Mouse (Mus musculus) liver, adult 2 months (tissue): ENCODE results near the gene Sipa1l3. TPM values are rescaled to one million over a fixed set of nuclear protein-coding genes. Genes with fewer than 3 reads are reported as not detected.

Source experiments
- DNase-seq: peaks from one replicate; pipeline ENCODE4 v3.0.0-alpha.2; 2011; ENCODE audit warnings: low read depth, low spot score; ENCODE audit errors: extremely low read depth
- H3K27ac ChIP-seq: fragments of 200-500 bp; replicated peaks from 2 replicates; pipeline ENCODE4 v1.5.1; 2012; ENCODE audit warnings: low read depth, mild to moderate bottlenecking, control low read depth, inconsistent platforms, low read length; ENCODE audit not compliant: insufficient read depth
- H3K27me3 ChIP-seq: fragments of 200-500 bp; 2 replicates; pipeline ENCODE4 v1.6.1; 2012; ENCODE audit warnings: mild to moderate bottlenecking, moderate library complexity, low read length, inconsistent platforms; ENCODE audit not compliant: control insufficient read depth, insufficient read depth
- H3K36me3 ChIP-seq: fragments of 200-500 bp; 2 replicates; pipeline ENCODE4 v1.6.1; 2012; ENCODE audit warnings: low read length, inconsistent platforms; ENCODE audit not compliant: control insufficient read depth, insufficient read depth
- H3K4me1 ChIP-seq: fragments of 200-500 bp; 2 replicates; pipeline ENCODE4 v1.6.1; 2011; ENCODE audit warnings: low read length; ENCODE audit not compliant: control insufficient read depth, insufficient read depth
- H3K4me3 ChIP-seq: fragments of 200-500 bp; 2 replicates; pipeline ENCODE4 v1.5.1; 2011; ENCODE audit warnings: low read depth, mild to moderate bottlenecking, control low read depth, low read length, moderate library complexity; ENCODE audit not compliant: insufficient read depth
- H3K79me2 ChIP-seq: fragments of 200-500 bp; 2 replicates; pipeline ENCODE4 v1.6.1; 2012; ENCODE audit warnings: inconsistent platforms, mild to moderate bottlenecking, low read length, moderate library complexity; ENCODE audit not compliant: control insufficient read depth, insufficient read depth
- H3K9ac ChIP-seq: fragments of 200-500 bp; 2 replicates; pipeline ENCODE4 v1.6.1; 2012; ENCODE audit warnings: low read depth, mild to moderate bottlenecking, control low read depth, inconsistent platforms, low read length
- CTCF ChIP-seq: fragments of 200-500 bp; IDR thresholded peaks from 2 replicates; pipeline ENCODE4 v1.5.1; 2011; ENCODE audit warnings: low read depth, low read length, control low read depth
- POLR2A ChIP-seq: fragments of 200-500 bp; IDR thresholded peaks from 2 replicates; pipeline ENCODE4 v1.6.1; 2011; ENCODE audit warnings: low read length, control low read depth; ENCODE audit not compliant: insufficient read depth; ENCODE audit errors: extremely low read depth
- WGBS: fragments of 180-500 bp; shearing (Covaris S2); methylation state at CpG from one replicate; pipeline ENCODE4 v1.1.7; 2018; 5-methylcytosine and 5-hydroxymethylcytosine counted together
- polyA plus RNA-seq: library from polyadenylated mRNA; depleted of rRNA; stranded (reverse); fragments of >200 nt; gene quantifications from 2 replicates; pipeline ENCODE4 v1.2.3, GENCODE M21; 2012
- total RNA-seq: library from RNA; depleted of rRNA; stranded (reverse); fragments of >200 nt; gene quantifications from 2 replicates; pipeline ENCODE4 v1.2.3, GENCODE M21; 2014

The Sipa1l3 gene
- total and polyA plus RNA-seq, 2 experiments, result 3.1 to 6.5 TPM

DNA sequence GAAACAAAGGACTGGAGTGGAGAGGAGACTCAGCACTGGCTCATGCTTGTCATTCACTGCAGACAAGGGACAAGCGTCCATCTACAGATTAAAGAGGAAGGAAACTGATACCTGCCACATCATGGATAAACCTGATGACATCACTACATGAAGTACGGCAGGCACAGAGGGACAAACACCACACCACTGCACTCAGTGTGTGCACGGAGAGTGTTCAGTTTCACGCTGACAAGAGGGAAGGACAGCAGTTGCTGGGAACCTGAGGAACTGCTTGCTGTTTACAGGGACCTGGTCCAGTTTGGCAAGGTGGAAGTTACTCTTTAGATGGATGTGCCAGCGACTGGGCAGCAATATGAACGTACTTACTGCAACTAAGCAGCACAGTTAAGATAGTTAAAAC is 62.9 kb downstream of the Sipa1l3 start:
- H3K27me3 ChIP-seq, result no peaks in the 10 kb centered on the region
- no peaks in the 10 kb centered on the region for H3K36me3 ChIP-seq
- no peak overlapping the region for H3K4me3 ChIP-seq
- WGBS, result 81% methylated on average over 6 of the region's 6 CpGs
- H3K27ac ChIP-seq, result no peak overlapping the region
- no peak for TF ChIP-seq CTCF
- TF ChIP-seq POLR2A, result no peak
- H3K4me1 ChIP-seq, result 0 out of 2 replicates have a peak, but pooled peaks cover 2% of the 10 kb centered on the region
- DNase-seq, result no peak
- no peaks in the 10 kb centered on the region; the same call in 1 of the 2 replicates for H3K79me2 ChIP-seq
- no peak overlapping the region for H3K9ac ChIP-seq

DNA sequence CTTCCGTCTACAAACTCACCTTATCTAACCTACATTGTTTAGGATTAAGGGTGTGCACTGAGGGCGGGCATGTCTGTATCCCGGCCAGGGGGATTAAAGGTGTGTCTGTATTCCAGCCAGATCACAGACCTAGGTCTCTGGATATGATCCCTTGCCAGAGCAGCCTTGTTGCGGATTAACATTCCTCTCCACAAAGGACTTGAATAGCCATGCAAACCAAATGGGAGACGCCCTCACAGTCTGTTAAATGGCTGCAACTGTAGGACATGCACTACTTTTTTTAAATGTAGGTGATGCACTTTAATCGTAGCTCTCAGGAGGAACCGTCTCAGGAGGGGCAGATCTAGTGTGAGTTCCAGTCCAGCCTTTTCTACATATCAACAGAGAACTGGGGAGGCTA is 63.5 kb downstream of the Sipa1l3 start:
- no peak overlapping the region for H3K27ac ChIP-seq
- H3K79me2 ChIP-seq, result no peaks in the 10 kb centered on the region; the same call in 1 of the 2 replicates
- 0 out of 2 replicates have a peak, but pooled peaks cover 2% of the 10 kb centered on the region for H3K4me1 ChIP-seq
- H3K4me3 ChIP-seq, result no peak overlapping the region
- H3K9ac ChIP-seq, result no peak overlapping the region
- no peaks in the 10 kb centered on the region for H3K36me3 ChIP-seq
- DNase-seq, result no peak
- no peaks in the 10 kb centered on the region for H3K27me3 ChIP-seq
- no peak for TF ChIP-seq POLR2A
- no peak for TF ChIP-seq CTCF
- WGBS, result 87% methylated on average over 7 of the region's 7 CpGs

DNA sequence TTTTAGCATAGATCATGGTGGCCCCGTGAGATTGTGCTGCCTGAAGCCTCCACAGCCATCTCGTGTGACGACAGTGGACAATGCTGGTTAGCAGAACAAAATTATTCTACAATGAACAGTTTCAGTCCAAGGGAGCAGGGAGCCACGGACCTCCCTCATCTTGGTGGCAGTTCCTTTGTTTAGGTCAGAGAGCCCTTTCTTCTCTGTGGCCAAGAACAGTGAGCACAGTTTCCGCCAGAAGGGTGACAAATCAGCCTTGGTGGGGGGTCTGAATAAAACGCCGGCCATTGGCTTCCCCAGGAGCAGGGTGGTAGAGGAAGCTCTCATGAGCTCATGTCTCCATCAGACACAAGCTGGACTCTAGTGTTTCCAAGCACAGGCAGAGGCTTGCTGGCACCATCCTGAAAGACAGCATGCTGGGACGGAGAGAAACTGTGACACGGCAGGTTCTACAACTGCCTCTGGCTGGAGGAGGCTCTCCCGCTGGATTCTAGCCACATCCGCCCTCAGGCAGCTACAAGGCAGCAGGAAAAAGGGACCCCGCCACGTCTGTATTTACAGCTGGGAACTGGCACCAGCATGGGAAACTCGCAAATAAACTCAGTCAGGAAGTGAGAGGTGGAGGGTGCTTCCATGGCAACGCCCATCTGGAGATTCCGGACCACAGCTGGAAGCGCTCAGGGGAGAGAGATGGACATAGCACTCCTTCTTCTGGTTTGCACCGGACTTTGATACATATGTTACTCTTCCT is 65.3 kb downstream of the Sipa1l3 start:
- Histone ChIP-seq H3K4me1 (0 out of 2 replicates have a peak, but pooled peaks cover 2% of the 10 kb centered on the region), H3K79me2 (no peaks in the 10 kb centered on the region; the same call in 1 of the 2 replicates), H3K4me3 (no peak overlapping the region), H3K27ac (peak overlapping the region; percentile 9), H3K27me3 (no peaks in the 10 kb centered on the region), H3K9ac (no peak overlapping the region), H3K36me3 (no peaks in the 10 kb centered on the region)
- peak; percentile 14 for DNase-seq
- 67% methylated on average over 18 of the region's 18 CpGs for WGBS
- no peak for TF ChIP-seq POLR2A
- no peak for TF ChIP-seq CTCF

DNA sequence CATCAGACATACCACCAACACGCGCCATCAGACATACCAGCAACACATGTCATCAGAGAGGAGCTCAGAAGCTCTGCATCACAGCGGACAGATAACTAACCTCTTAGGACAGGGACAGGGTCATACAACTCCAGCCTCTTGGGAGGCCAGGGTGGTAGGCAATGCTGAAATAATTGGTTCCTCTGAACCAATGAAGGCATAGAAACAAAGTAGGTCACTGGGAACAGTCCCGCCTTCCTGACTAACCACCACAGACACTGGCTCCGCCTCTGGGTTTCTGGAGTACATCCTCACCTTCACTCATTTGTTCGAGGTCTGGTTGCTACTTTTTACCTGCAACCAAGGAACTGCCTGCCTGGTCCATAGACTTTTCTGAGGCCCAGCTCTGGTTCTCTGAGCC is 66.1 kb downstream of the Sipa1l3 start:
- Histone ChIP-seq H3K9ac (no peak overlapping the region), H3K79me2 (no peaks in the 10 kb centered on the region; the same call in 1 of the 2 replicates), H3K36me3 (no peaks in the 10 kb centered on the region), H3K27me3 (no peaks in the 10 kb centered on the region), H3K27ac (no peak overlapping the region), H3K4me3 (no peak overlapping the region), H3K4me1 (no peaks in the 10 kb centered on the region)
- TF ChIP-seq CTCF (no peak), POLR2A (no peak)
- 89% methylated on average over 6 of the region's 6 CpGs for WGBS
- no peak for DNase-seq

DNA sequence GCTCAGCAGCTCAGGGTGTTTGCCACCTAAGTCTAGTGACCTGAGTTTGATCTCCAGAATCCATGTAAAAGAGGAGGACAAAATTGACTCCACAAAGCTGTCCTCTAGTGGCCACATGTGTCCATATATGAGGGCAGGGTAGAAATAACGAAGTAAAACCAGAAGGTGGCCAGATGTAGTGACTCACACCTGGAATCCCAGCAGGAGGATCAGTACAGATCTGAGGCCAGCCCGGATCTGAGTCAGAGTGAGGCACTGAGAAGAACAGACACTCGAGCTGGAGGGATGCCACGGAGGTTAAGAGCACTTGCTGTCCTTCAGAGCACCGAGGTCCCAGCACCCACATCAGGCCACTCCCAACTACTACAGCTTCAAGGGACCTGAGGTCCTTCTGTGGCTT is 68.3 kb downstream of the Sipa1l3 start:
- 87% methylated on average over 5 of the region's 5 CpGs for WGBS
- H3K4me3 ChIP-seq, result no peak overlapping the region
- H3K27ac ChIP-seq, result no peak overlapping the region
- no peaks in the 10 kb centered on the region; the same call in 1 of the 2 replicates for H3K79me2 ChIP-seq
- no peak overlapping the region for H3K9ac ChIP-seq
- no peaks in the 10 kb centered on the region for H3K36me3 ChIP-seq
- H3K4me1 ChIP-seq, result no peaks in the 10 kb centered on the region
- TF ChIP-seq POLR2A (no peak), CTCF (no peak)
- DNase-seq, result no peak
- no peaks in the 10 kb centered on the region for H3K27me3 ChIP-seq

DNA sequence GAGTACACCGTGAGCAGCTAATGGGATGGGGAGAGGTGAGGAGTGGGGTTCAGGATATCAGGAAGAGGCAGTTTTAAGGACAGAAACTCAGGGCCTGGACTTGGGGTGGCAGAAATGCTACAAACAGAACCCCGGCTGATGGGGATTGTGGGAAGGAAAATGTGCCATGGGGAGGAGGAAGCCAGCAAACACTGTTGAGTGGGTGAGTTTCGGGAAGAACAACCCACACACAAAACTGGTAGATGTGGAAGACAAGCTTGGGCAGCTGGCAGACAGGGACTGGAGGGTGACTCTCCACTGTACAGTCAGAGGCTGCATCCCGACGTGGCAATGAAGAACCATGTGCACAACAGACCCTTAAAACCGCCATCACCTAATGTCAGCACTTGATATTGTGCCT is 69.6 kb downstream of the Sipa1l3 start:
- Histone ChIP-seq H3K79me2 (no peaks in the 10 kb centered on the region; the same call in 1 of the 2 replicates), H3K4me1 (no peaks in the 10 kb centered on the region), H3K36me3 (no peaks in the 10 kb centered on the region), H3K27me3 (no peaks in the 10 kb centered on the region), H3K4me3 (no peak overlapping the region), H3K27ac (no peak overlapping the region), H3K9ac (no peak overlapping the region)
- DNase-seq, result no peak
- WGBS, result 96% methylated on average over 6 of the region's 6 CpGs
- no peak for TF ChIP-seq POLR2A
- no peak for TF ChIP-seq CTCF
